Mouse (Mus musculus) cerebellum, adult 18-20 months (tissue): Measurements from ENCODE around the gene Snn.

ENCODE experiments used
- DNase-seq, 2 experiments: peaks; one replicate each; pipeline ENCODE4 v3.0.0; 2021

The Snn gene

DNA sequence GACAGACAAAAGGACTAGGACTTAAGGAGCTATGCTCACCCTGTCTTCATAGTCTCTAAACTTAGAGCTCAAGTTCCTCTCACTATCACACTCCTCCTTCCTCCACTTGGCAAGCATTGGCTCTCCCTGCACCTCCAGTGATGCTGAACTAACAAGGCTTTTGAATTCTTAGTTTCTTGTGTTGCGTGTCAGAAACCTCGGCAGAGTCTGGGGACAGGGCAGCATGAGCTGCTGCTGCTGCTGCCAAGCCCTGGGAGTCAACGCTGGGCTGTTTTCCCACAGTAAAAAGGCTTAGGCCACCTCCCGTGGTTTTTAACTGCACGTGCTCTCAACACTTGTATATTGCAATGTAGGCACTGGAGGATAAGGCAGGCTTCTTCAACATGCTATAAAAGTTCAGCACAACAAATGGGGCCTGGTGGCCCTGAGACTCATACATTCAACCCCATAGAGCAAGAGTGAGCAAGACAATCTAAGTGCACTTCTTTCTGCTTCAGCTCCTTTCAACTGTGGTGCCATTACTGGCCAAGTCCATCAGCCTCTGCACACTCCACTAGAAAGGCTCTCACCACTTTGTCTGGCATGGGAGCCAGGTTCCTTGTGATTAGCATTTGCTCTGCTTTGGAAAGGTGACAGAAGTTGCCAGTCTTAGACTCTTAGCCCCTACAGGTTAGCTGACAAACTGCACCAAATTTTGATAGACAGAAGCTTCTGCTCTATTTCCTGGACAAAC lies 26.3 kb downstream of the Snn start:
- peak; percentile 29 to 39 for DNase-seq

DNA sequence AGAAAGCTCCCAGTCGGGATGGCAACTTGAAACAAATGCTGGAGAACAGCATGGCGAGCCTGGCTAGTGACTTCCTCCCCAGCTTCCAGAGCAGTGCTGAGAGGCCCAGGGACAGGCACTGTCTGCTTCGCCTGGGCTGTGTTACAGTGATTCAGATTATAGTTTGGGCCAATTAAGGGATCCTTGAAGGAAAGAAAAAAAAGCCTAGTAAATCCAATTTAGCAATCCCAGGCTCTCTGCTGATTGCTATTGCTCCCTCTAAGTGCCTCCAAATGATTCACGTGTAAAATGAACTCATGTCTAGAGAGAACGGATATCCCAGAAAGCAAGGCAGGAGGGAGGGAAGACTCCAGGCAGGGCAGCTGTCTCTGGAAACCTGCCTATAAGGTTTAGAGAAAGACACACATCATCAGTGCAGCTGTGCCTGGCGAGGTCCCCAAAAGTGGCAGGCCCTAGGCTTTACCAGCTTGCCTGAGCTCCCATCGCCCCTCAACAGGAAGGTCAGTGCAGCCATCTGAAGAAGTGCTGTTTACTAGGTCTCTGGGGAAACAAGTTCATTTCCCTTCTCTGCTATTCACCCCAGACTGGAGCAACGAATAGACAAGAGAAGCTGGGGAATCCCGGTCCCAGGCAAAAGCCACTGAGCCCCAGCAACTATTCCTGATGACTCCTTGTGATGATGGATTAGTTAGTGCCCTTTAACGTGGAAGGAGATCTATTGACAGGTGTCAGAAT lies 30.3 kb downstream of the Snn start:
- no peak for DNase-seq

DNA sequence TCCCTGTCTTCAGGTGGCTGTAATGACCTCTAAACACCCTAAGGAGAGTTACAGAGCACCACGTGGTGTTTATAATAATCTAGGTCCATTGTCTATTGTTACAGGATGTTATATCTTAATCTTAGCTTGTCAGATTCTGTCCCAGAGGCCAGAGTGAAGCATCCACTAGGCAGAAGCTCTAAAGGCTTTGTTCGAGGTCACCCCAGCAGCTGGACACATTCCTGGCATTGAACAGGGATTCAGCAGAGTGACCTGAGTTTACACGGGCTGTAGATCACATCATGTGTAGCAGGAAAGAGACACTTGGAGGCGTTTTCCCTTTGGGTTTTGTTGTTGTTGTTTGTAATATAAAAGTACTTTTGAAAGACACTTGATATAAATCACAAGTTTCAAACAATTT lies 31.3 kb downstream of the Snn start:
- DNase-seq, result no peak

DNA sequence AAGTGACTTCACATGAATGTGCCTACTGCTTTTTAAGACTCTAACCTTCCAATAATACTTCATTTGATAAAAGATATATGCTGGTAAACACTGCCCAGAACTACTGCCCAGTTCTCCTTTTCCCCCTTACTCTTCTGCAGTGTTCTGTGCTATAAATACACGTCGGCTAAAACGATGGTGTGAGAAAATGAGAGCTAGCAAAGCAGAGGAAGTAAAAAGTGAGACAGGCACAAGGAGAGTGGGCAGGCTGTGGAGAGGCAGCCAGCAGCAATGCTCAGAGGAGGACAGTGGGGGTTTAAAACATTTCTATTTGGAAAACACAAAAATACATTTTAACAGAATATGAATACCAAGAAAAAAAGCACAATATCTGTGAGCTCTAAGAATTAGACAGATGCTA lies 31.8 kb downstream of the Snn start:
- DNase-seq, result no peak

DNA sequence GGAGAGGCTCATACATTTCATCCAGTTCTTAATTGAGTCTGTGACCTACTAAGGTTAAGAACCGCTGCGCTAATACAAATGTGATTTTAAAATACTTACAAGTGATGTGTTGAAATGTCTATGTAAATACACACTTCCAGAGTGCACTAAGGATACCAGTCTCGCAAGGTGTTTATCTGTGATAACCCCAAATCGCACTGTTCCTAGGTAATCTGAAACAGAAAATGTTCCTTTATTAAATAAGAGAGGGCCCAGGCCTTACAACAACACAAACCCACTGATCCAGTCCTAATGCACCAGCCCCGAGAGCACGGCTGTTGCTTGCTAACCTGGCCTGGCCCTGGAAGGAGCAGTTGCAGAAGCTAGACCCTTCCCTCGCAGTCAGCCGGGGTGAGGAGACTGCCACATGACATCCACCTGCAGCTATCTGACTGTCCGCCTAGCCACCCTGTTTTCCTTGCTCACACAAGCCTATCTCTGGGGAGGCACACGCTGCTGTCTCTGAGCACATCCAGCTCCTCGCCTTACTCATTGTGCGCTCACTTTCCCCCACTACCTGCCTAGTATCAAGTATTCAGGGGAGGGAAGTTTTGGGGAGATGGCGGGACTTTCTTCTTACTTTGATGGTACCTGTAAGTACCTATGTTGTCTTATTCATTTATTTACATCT lies 33.1 kb downstream of the Snn start:
- DNase-seq, result no peak

DNA sequence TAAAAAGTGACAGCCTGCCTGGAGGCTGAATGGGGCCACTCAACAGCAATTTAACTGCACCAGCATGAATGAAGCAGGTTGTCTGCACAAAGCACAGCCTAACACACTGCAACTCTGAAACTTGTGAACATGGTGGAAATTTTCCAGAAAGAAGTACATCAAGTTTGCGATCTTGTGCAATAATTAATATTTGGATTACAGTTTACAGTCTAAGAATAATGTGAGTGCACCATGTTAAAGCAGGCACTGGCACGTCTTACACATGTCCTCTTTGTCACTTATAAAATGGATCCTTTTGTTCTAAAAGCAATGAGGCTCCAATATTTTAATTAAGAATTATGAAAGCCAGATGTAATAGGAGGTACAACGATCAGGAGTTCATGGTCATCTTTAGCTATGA lies 36.6 kb downstream of the Snn start:
- DNase-seq, result no peak

DNA sequence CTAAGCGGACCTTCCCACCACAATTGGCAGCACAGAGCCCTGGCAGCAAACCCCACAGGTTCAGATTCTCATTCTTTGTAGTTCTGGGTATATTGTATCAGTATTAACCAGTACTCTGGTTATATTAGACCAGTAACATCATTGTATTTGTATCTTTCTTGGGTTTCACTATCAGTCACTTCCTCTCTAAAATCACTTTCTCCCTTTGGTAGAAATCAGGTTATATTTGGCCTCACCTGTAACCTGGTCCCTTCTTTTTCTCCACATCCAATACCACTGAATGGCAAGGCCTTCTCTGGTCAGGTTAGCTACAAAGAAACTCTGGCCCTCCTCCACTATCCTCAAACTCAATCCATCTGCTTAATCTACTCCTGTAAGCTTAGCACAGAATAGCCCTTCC lies 44.2 kb downstream of the Snn start:
- no peak for DNase-seq

DNA sequence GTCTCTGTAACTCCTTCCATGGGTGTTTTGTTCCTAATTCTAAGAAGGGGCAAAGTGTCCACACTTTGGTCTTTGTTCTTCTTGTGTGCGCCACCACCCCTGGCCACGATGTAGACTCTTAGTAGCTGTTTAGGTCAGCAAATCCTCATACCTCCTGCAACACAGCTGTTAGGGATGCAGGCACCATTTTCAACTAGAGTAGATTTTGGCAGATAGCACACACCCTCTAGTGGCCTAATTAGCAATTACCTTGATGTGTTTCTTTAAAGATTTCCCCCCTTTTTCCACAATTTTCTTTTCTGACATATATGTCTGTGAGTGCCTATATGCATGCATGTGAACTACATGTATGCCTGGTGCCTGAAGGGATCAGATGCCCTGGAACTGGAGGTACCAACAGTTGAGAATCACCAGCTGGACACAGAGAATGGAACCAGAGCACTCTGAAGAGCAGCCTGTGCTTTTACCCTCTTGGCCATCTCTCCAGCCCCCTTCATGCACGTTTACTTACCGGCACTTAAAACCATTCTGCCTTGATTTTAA lies 48.5 kb downstream of the Snn start:
- DNase-seq, result peak in 1 of 2 experiments; percentile 32

DNA sequence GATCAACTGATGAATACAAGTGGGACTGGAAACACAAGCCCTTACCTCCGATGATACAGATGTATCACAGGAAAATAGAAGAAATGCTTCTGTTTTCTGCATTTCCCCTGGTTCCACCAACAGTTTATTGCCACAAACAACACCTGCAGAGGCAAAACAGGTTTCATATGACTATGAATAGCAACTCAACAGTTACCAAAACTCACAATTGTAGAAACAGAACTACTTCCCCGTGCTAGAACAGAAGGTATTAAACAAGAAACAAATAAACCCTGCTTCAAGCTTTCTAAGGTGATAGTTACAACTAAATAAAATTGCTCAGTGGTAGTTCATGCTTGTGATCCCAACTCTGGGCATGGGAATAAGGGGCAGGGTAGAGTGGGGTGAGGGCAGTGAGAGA lies 61.9 kb downstream of the Snn start:
- DNase-seq, result no peak

DNA sequence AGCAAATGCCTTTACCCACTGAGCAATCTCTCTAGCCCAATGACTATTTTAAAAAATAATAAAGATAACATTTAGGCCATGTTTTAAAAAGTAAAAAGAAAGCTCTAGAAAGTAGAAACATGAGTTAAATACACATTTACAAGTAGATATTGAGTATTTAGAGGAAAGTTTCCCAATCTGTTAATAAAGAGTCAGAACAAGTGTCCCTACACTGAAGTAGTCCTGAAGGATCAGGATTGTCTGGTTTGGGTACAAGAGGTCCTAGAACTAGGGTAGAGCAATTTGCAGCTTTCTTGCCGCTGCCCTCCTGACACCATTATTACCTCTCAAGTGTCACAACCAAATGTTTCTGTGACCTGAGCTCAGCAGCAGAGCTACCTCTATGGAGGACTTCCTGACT lies 63.4 kb downstream of the Snn start:
- DNase-seq, result no peak
